Mouse (Mus musculus) cerebellum, adult 9-10 months (tissue): ENCODE data around the gene Mfsd7a.

Source experiments
- DNase-seq: peaks from one replicate; pipeline ENCODE4 v3.0.0; 2022

Gene Mfsd7a

DNA sequence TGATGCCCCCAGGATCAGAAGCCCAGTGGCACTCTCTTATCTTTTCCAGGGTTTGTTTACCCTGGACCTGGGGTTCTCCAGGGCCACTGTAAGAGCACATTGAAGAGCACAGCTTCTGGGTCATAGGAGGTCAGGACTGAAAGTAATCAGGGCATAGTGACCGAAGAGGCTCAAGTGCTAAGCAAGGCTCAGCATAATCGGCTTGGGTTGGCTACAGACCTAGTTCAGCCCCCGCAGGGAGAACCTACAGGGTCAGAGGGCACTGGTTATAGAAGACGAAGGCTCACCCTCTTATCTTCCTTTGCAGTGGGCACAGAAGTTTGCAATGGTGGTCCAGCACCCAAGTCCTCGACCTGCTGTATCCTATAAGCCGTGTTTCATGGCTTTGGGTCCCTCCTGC is 17.5 kb downstream of the Mfsd7a start:
- no peak for DNase-seq

DNA sequence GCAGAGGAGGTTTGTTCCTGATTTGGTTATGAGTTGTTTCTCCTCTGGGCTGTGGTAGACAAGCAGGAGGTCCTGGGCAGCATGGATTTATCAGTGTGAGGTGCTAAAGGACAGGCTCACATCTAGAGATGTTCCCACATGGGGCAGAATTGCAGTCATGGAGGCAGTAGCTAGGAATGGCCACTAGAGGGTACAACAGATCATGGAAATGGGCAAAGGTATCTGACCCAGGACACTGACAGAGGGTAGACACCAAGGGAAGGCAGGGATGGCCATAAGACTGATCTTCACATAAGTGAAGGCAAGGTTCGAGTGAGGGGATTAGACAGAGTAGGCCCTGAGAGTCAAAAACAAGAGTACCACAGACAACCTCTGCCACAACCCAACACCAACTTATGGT is 21.5 kb downstream of the Mfsd7a start:
- peak; percentile 80 for DNase-seq

DNA sequence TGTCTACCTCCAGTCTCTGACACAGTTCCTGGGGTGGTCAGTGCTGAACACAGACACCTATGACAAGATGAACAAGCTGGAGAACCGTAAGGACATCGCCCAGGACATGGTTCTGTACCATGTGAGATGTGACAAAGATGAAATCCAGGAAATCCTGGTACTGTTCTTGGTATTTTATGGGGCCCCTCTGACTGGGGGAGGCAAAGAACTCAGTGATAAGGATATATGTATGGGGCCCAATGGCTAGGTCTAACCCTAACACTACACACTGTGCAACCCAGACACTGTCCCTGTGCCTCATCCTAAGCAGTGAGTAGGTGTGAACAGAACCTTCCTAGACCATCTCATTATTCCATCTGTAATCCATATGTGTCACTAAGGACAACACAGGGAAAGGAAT is 25.3 kb downstream of the Mfsd7a start:
- DNase-seq, result no peak

DNA sequence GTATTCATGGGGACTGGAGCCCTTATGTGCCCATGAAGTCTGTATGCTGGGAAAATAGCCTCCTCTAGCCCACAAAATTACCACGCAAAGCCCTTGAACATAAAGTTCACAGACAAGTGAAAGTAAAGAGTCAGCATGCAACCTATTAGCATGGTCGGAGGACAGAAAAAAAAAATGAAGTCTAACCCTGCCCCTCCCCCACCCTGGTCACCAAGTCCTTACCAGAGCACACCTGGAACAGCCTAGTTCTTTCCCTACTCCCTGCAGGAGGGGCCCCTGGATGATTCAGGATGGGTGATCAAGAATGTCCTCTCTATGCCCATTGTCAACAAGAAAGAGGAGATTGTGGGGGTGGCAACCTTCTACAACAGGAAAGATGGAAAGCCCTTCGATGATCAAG is 25.9 kb downstream of the Mfsd7a start:
- DNase-seq, result no peak

DNA sequence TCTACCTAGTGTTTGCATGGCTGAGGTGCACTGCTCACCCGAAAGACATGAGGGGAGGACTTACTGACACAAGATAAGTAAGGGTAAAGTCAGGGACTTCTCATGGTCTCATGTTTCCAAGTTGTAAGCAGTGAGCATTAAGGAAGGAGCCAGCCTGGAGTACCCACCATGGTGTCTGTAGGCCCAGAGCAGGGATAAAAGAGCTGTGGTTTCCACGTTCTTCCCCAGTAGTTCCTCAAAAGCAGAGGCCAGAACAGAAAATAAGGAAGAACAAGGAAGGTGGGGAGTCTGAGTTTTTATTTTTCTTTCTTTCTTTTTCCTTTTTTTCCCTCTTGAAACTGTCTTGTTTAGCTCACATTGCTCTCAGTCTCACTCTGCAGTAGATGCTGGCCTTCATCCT is 34.0 kb downstream of the Mfsd7a start:
- DNase-seq, result no peak

DNA sequence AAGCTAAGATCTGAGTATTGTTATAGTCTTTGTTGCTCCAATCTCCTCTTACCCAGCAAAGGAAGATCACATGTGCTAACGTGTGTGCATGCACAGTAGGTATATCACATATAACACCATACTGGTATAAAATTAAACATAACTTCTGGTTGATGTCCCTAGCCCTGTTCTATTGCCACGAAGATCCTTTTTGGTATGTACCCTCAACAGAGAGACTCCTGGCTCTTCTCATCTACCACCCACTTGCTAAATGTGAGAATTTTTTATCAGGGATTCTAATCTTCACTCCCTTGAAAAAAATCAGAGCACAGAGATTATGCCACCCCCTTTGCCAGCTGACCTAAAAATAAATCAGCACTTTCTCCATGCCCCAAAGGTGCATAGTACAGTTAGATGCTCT is 41.7 kb downstream of the Mfsd7a start:
- no peak for DNase-seq

DNA sequence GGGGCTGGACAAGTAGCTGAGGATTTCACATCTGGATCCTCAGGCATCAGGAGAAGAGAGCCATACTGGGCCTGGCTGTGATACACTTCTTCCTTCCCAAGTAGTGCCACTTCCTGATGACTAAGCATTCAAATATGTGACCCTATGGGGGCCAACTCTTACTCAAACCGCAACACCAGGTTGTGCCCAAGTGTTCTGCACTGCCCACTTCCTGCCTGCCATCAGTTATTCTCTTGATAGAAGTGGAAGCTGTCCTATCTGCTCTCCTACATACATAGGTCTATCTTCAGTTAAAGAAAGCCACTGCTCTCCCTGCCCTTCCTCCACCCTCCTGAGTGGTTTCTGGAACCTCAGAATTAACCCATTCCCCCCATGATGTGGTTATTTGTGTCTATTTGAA is 43.2 kb downstream of the Mfsd7a start:
- DNase-seq, result no peak

DNA sequence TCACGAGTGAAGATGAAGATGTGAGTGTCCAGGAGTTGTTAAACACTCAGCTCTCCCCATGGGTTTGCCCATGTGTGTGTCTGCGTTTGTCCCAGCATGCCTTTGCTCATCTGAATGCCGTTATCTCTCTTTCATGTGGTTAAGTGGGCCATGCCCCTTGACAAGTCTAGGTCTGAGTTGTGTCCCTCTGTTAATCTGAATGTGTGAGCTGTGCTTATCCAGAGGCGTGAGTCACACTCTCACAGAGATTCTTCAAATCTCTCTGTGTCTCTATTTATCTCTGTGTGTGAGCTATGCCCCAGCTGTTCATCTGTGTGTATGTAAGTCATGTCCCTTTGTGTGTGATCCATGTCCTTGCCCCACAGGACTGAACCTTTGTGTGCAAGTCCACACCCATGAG is 45.2 kb downstream of the Mfsd7a start:
- DNase-seq, result no peak
